Comparison of ENCODE assay signal across 28 mouse cellular contexts in genomic region chr5:30992980-30993676, GRCm38 (mm10). TPM values are rescaled to one million over a fixed set of nuclear protein-coding genes. Genes with fewer than 3 reads are reported as not detected.
DNase-seq lines count a peak whose midpoint lies in the region; ATAC-seq and TF ChIP-seq lines count a peak whose summit lies in the region.
"Had no signal": no experiment of that assay in that cellular context is flagged by ENCODE, and none has a peak within 500 bp of the region (broad histone marks: within the 10 kb centered on the region; RNA-seq: fewer than 3 reads in every experiment).

No protein-coding gene starts in this region.

- no peaks in the 10 kb centered on the region for H3K27me3 ChIP-seq in forebrain, postnatal 0 days (ENCODE audit: insufficient read depth, low read length)
- H3K27me3 ChIP-seq in forebrain, embryonic 15.5 days, result no peaks in the 10 kb centered on the region
- H3K27me3 ChIP-seq: heart, embryonic 15.5 days; limb, embryonic 13.5 days; liver, embryonic 13.5 days had no signal

- DNase-seq in forebrain, postnatal 0 days, result no peak
- DNase-seq in frontal cortex, adult 2 months (ENCODE audit: extremely low spot score in 1 of 2, low spot score in 1 of 2), result peak; percentile 74
- DNase-seq in left cerebral cortex, adult 8-10 months (ENCODE audit: low spot score in 2 of 2), result peak; percentile 26 to 78
- peak; percentile 51 to 74 for DNase-seq in right cerebral cortex, postnatal 10 days (ENCODE audit: low spot score in 2 of 2)
- no peak for DNase-seq in kidney, adult 18-20 months
- DNase-seq in B cell, adult 2 months, result no peak
- DNase-seq: adrenal gland, postnatal 14 days; cerebellum, adult 11-12 months; cerebellum, postnatal 25 days; gastrocnemius, postnatal 25 days; heart, adult 2 months; kidney, adult 2 months; kidney, postnatal 10 days; liver, embryonic 13.5 days; lung, embryonic 14.5 days; lung, postnatal 4 days had no signal

- TF ChIP-seq CTCF in forebrain, postnatal 0 days (IDR thresholded peaks at IDR 0.05; ENCODE audit: low read depth), result 0 out of 2 replicates have a peak, but pooled peaks have one; percentile 6

- H3K4me2 ChIP-seq in forebrain, postnatal 0 days (ENCODE audit: low read depth), result no peak overlapping the region
- H3K4me2 ChIP-seq in forebrain, embryonic 15.5 days (replicated peaks), result no peak overlapping the region
- H3K4me2 ChIP-seq: heart, embryonic 15.5 days; limb, embryonic 13.5 days; liver, embryonic 13.5 days; lung, embryonic 14.5 days had no signal

- H3K9ac ChIP-seq in forebrain, postnatal 0 days, result no peak overlapping the region
- H3K9ac ChIP-seq in forebrain, embryonic 15.5 days (replicated peaks), result no peak overlapping the region
- H3K9ac ChIP-seq: heart, embryonic 15.5 days; limb, embryonic 13.5 days; liver, embryonic 13.5 days; lung, embryonic 14.5 days had no signal

- no peaks in the 10 kb centered on the region for H3K9me3 ChIP-seq in forebrain, postnatal 0 days (ENCODE audit: low read length)
- no peaks in the 10 kb centered on the region for H3K9me3 ChIP-seq in forebrain, embryonic 15.5 days
- H3K9me3 ChIP-seq: G1E; heart, embryonic 15.5 days; limb, embryonic 13.5 days; liver, embryonic 13.5 days had no signal

- no peak overlapping the region for H3K27ac ChIP-seq in forebrain, postnatal 0 days (ENCODE audit: low read depth, low read length)
- no peak overlapping the region for H3K27ac ChIP-seq in forebrain, embryonic 15.5 days (replicated peaks)
- H3K27ac ChIP-seq: heart, adult 2 months; heart, embryonic 15.5 days; limb, embryonic 13.5 days; liver, embryonic 13.5 days; stomach, postnatal 0 days had no signal

- ATAC-seq in forebrain, postnatal 0 days, result 0 out of 2 replicates have a peak, but pooled peaks have one; percentile 25
- ATAC-seq in forebrain, embryonic 15.5 days (replicated peaks), result no peak
- ATAC-seq in erythroblast, adult 5-6 weeks (replicated peaks; ENCODE audit: low FRiP score, poor library complexity, severe bottlenecking), result no peak
- ATAC-seq: activated CD4-positive, CD25-positive, alpha-beta regulatory T cell, adult 4 months; forebrain, embryonic 14.5 days; midbrain, embryonic 16.5 days had no signal

- WGBS in forebrain, postnatal 0 days, result 71% methylated on average over 5 of the region's 5 CpGs
- 74% methylated on average over 5 of the region's 5 CpGs for WGBS in forebrain, embryonic 15.5 days

- H3K4me1 ChIP-seq in forebrain, postnatal 0 days (ENCODE audit: insufficient read depth), result no peaks in the 10 kb centered on the region
- H3K4me1 ChIP-seq in forebrain, embryonic 15.5 days, result no peaks in the 10 kb centered on the region
- H3K4me1 ChIP-seq: limb, embryonic 13.5 days; liver, embryonic 13.5 days had no signal

- H3K36me3 ChIP-seq in forebrain, postnatal 0 days (ENCODE audit: insufficient read depth), result no peaks in the 10 kb centered on the region
- H3K36me3 ChIP-seq in forebrain, embryonic 15.5 days, result no peaks in the 10 kb centered on the region
- H3K36me3 ChIP-seq: G1E; heart, embryonic 15.5 days; limb, embryonic 13.5 days; liver, embryonic 13.5 days had no signal

- no peak overlapping the region for H3K4me3 ChIP-seq in forebrain, postnatal 0 days (ENCODE audit: low read depth, low read length)
- H3K4me3 ChIP-seq in forebrain, embryonic 15.5 days, result no peak overlapping the region
- H3K4me3 ChIP-seq: erythroblast, embryonic 14.5 days; heart, adult 2 months; heart, embryonic 15.5 days; limb, embryonic 13.5 days; liver, embryonic 13.5 days had no signal

RNA-seq across cellular contexts. Expression of gene Tcf23, which starts 24.7 kb away (rescaled TPM):
- total RNA-seq in forebrain, postnatal 0 days (2014; rRNA removed), result not detected in 2 replicates
- not detected in 2 replicates for polyA plus RNA-seq in forebrain, postnatal 0 days (2015; fragmentation: Nextera tagmentation; extraction: Ambion mirVana)
- not detected in 2 replicates for polyA plus RNA-seq in forebrain, embryonic 15.5 days (2015; fragmentation: Nextera tagmentation; extraction: Ambion mirVana)
- 0.20 and 0.21 TPM in 2 replicates for polyA plus RNA-seq in frontal cortex, adult 2 months (2012; rRNA removed)
- under 1 TPM; 0.12 to 0.27 (median 0.16) TPM for total RNA-seq in left cerebral cortex, adult 8-10 months (2022)
- not detected in 2 replicates for total RNA-seq in erythroblast, adult 5-6 weeks (2015; ENCODE audit: low replicate concordance)
- total RNA-seq in erythroblast, adult 5-6 weeks (2017; ENCODE audit: low replicate concordance), result not detected in 2 replicates
- total RNA-seq: G1E; hematopoietic stem cell, adult 5-6 weeks; layer of hippocampus, postnatal 10 days had no signal
- polyA plus RNA-seq: activated CD4-positive, CD25-positive, alpha-beta regulatory T cell, adult 4 months; erythroblast, embryonic 14.5 days; forebrain, embryonic 14.5 days; G1E; limb, embryonic 13.5 days; midbrain, embryonic 16.5 days had no signal

RNA-seq across cellular contexts. Expression of gene Preb, which starts 33.0 kb away (rescaled TPM):
- total RNA-seq in forebrain, postnatal 0 days (2014; rRNA removed), result 23.7 and 42.7 TPM in 2 replicates
- polyA plus RNA-seq in forebrain, postnatal 0 days (2015; fragmentation: Nextera tagmentation; extraction: Ambion mirVana), result 65.1 and 77.0 TPM in 2 replicates
- 123 and 127 TPM in 2 replicates for polyA plus RNA-seq in forebrain, embryonic 15.5 days (2015; fragmentation: Nextera tagmentation; extraction: Ambion mirVana)
- 192 and 208 TPM in 2 replicates for polyA plus RNA-seq in frontal cortex, adult 2 months (2012; rRNA removed)
- total RNA-seq in left cerebral cortex, adult 8-10 months (2022), result 100 to 1,000 TPM; 114 to 135 (median 128) TPM
- total RNA-seq in erythroblast, adult 5-6 weeks (2015; ENCODE audit: low replicate concordance), result 12.7 and 21.9 TPM in 2 replicates
- total RNA-seq in erythroblast, adult 5-6 weeks (2017; ENCODE audit: low replicate concordance), result 10.6 and 27.0 TPM in 2 replicates

RNA-seq across cellular contexts. Expression of gene Cgref1, which starts 47.7 kb away (rescaled TPM):
- 67.3 and 82.1 TPM in 2 replicates for total RNA-seq in forebrain, postnatal 0 days (2014; rRNA removed)
- 61.0 and 63.5 TPM in 2 replicates for polyA plus RNA-seq in forebrain, postnatal 0 days (2015; fragmentation: Nextera tagmentation; extraction: Ambion mirVana)
- 15.9 and 18.5 TPM in 2 replicates for polyA plus RNA-seq in forebrain, embryonic 15.5 days (2015; fragmentation: Nextera tagmentation; extraction: Ambion mirVana)
- 25.6 and 39.1 TPM in 2 replicates for polyA plus RNA-seq in frontal cortex, adult 2 months (2012; rRNA removed)
- total RNA-seq in left cerebral cortex, adult 8-10 months (2022), result 10 to 100 TPM; 23.9 to 28.0 (median 27.1) TPM
- total RNA-seq in erythroblast, adult 5-6 weeks (2015; ENCODE audit: low replicate concordance), result not detected in 2 replicates
- total RNA-seq in erythroblast, adult 5-6 weeks (2017; ENCODE audit: low replicate concordance), result not detected in 2 replicates
- total RNA-seq: hematopoietic stem cell, adult 5-6 weeks had no signal
- polyA plus RNA-seq: erythroblast, embryonic 14.5 days; G1E had no signal

RNA-seq across cellular contexts. Expression of gene Atraid, which starts 55.0 kb away (rescaled TPM):
- total RNA-seq in forebrain, postnatal 0 days (2014; rRNA removed), result 152 and 167 TPM in 2 replicates
- 243 and 257 TPM in 2 replicates for polyA plus RNA-seq in forebrain, postnatal 0 days (2015; fragmentation: Nextera tagmentation; extraction: Ambion mirVana)
- polyA plus RNA-seq in forebrain, embryonic 15.5 days (2015; fragmentation: Nextera tagmentation; extraction: Ambion mirVana), result 144 and 153 TPM in 2 replicates
- polyA plus RNA-seq in frontal cortex, adult 2 months (2012; rRNA removed), result 175 TPM in 2 replicates
- total RNA-seq in left cerebral cortex, adult 8-10 months (2022), result 10 to 100 TPM; 77.1 to 86.3 (median 80.2) TPM
- total RNA-seq in erythroblast, adult 5-6 weeks (2015; ENCODE audit: low replicate concordance), result 21.3 and 40.5 TPM in 2 replicates
- total RNA-seq in erythroblast, adult 5-6 weeks (2017; ENCODE audit: low replicate concordance), result 22.3 and 26.8 TPM in 2 replicates

RNA-seq across cellular contexts. Expression of gene Slc5a6, which starts 55.6 kb away (rescaled TPM):
- 23.1 and 28.3 TPM in 2 replicates for total RNA-seq in forebrain, postnatal 0 days (2014; rRNA removed)
- 17.3 and 22.2 TPM in 2 replicates for polyA plus RNA-seq in forebrain, postnatal 0 days (2015; fragmentation: Nextera tagmentation; extraction: Ambion mirVana)
- 13.6 and 16.0 TPM in 2 replicates for polyA plus RNA-seq in forebrain, embryonic 15.5 days (2015; fragmentation: Nextera tagmentation; extraction: Ambion mirVana)
- 33.1 and 35.2 TPM in 2 replicates for polyA plus RNA-seq in frontal cortex, adult 2 months (2012; rRNA removed)
- 10 to 100 TPM; 16.1 to 22.2 (median 20.6) TPM for total RNA-seq in left cerebral cortex, adult 8-10 months (2022)
- total RNA-seq in erythroblast, adult 5-6 weeks (2015; ENCODE audit: low replicate concordance), result 0.42 TPM in 1 of 2 replicates, not detected in the other
- total RNA-seq in erythroblast, adult 5-6 weeks (2017; ENCODE audit: low replicate concordance), result 0.98 TPM in 1 of 2 replicates, not detected in the other

Comparison
In these comparisons a context has a peak if more than half of its experiments do, and no peak if none do; other contexts are left out.
1. DNase-seq: peak in frontal cortex, adult 2 months (2 of 2), left cerebral cortex, adult 8-10 months (2 of 2) and right cerebral cortex, postnatal 10 days (2 of 2); none in forebrain, postnatal 0 days (single experiment), kidney, adult 18-20 months (single experiment) and B cell, adult 2 months (0 of 2).
2. RNA of gene Cgref1, which starts 47.7 kb away (total RNA-seq): 67.3 to 82.1 TPM in forebrain, postnatal 0 days and 23.9 to 28.0 TPM in left cerebral cortex, adult 8-10 months; not detected in erythroblast, adult 5-6 weeks; every median in the first group is over 10 times any median in the second.